Mouse (Mus musculus) CD4-positive naive resting alpha-beta T cell, adult 76 days (primary cell): ENCODE data around the gene Clk2. TPM values are rescaled to one million over a fixed set of nuclear protein-coding genes. Genes with fewer than 3 reads are reported as not detected.

ENCODE experiments used
- total RNA-seq: library from RNA; stranded (reverse); gene quantifications from one replicate; pipeline ENCODE4 v1.2.4, GENCODE M21; 2023

Clk2 gene
- total RNA-seq, result 110 TPM

GRCm38 (mm10) chr3:89164506-89165267 lies at the start of gene Clk2:
Clk2 (plus strand) TSS chr3:89164795.

GRCm38 (mm10) chr3:89135958-89136357 lies 28.6 kb upstream of the Clk2 start, which contains the start of gene Pklr:
Pklr (plus strand) TSS chr3:89136142.

GRCm38 (mm10) chr3:89159616-89160344 lies 4.8 kb upstream of the Clk2 start, which contains the start of gene Hcn3:
Hcn3 (minus strand) TSS chr3:89160196.

DNA sequence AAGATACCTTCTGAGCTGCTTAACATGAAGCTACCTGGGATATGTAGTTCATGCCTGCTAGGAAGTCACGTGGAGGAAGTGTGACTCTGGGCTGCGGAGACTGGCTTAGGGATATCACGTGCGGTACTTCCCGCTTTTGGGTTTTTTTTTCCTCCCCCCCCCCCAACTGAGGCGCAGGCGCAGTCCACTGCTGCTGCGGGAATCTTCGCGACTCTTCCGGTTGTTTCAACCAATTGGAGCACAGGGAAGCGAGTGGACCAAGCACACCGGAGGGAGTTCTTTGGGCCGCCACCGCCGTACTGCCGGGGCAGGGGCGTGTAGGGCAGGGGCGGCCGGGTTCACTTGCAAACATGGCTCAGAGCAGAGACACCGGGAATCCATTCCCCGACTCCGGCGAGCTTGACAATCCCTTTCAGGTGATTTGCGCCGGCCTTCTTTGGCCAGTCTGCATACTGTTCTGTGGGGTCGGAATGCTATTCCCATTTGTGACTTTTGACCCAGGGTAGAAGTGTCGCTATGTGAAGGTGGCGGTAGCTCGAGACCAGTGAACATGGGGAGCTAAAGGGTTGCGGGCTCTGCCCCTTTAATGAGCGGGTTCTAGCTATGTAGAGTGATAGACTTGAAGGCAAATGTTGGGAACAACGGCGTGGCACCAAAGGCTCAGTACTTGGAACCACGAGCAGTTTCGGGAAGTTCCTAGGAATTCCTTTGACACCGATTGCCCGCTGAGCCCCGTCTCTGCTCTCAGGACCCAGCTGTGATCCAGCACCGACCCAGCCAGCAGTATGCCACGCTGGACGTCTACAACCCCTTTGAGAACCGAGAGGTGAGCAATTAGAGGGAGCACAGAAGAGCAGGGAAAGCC lies 12.9 kb downstream of the Clk2 start, which contains the start of gene Scamp3:
Gene Scamp3 (plus strand): TSS at position 232 of the 865 bp plus-strand sequence.

DNA sequence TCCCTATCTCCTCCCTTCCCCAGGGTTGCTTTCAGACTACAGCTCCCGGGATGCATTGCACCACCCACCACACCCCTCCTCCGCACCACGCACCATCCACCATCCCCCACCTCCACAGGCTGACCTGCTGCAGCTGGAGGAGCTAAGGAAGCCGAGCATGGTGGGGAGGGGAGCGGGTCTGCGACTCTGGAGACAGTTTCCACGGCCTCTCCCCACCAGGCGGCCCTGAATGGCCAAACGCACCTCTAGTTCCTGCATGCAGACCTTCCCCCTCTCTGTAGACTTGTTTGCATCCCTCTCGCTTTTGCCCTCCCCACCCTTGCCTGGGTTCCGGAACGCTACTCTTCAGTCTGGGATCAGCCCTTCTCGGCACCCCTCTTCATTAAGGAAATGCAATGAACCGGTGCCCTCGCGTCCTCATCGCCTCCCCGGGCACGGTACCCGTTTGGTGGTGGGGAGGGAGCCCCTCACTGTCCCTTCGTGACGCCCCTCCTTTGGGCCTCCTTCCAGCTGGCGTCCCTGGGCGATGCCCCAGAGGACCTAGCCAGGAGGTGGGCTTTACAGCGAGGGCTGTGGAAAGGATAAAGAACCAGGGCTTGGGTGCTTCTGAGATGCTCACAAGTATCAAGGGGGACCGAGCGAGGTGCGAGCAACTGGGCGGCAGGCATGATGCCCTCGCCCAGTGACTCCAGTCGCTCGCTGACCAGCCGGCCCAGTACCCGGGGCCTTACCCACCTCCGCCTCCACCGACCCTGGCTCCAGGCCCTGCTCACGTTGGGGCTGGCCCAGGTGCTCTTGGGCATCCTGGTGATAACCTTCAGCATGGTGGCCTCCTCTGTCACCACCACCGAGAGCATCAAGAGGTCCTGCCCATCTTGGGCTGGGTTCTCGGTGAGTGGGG lies 18.7 kb downstream of the Clk2 start, which contains the start of gene Fam189b:
Gene Fam189b (plus strand): TSS at position 86 of the 901 bp plus-strand sequence.

GRCm38 (mm10) chr3:89202253-89203141 lies 37.9 kb downstream of the Clk2 start, which contains the start of gene Gba:
Gba (plus strand) TSS chr3:89202928.

GRCm38 (mm10) chr3:89214681-89215411 lies 50.3 kb downstream of the Clk2 start, which contains the start of gene Thbs3:
Thbs3 (plus strand) TSS chr3:89215180.

Other genes with a start within 250 kb of the Clk2 start
- 85.9 TPM for gene Ash1l, start 214.2 kb upstream of the Clk2 start, total RNA-seq
- gene Dap3, start 213.6 kb upstream of the Clk2 start, total RNA-seq, result 89.0 TPM
- 69.6 TPM for gene Rusc1, start 71.5 kb upstream of the Clk2 start, total RNA-seq
- not detected for gene Gm43738, start 63.7 kb upstream of the Clk2 start, total RNA-seq
- gene Fdps, start 62.8 kb upstream of the Clk2 start, total RNA-seq, result 35.4 TPM
- gene Pklr, start 28.7 kb upstream of the Clk2 start, total RNA-seq, result 0.21 TPM
- 5.2 TPM for gene Hcn3, start 4.6 kb upstream of the Clk2 start, total RNA-seq
- 129 TPM for gene Scamp3, start 12.7 kb downstream of the Clk2 start, total RNA-seq
- 104 TPM for gene Fam189b, start 18.3 kb downstream of the Clk2 start, total RNA-seq
- gene Gba, start 38.1 kb downstream of the Clk2 start, total RNA-seq, result 60.6 TPM
- gene Thbs3, start 50.4 kb downstream of the Clk2 start, total RNA-seq, result 6.9 TPM
- 175 TPM for gene Mtx1, start 62.3 kb downstream of the Clk2 start, total RNA-seq
- gene Muc1, start 64.3 kb downstream of the Clk2 start, total RNA-seq, result 1.5 TPM
- 91.1 TPM for gene Krtcap2, start 81.2 kb downstream of the Clk2 start, total RNA-seq
- gene Trim46, start 81.5 kb downstream of the Clk2 start, total RNA-seq, result 1.6 TPM
- 47.1 TPM for gene Dpm3, start 94.6 kb downstream of the Clk2 start, total RNA-seq
- 90.8 TPM for gene Slc50a1, start 105.8 kb downstream of the Clk2 start, total RNA-seq
- not detected for gene Efna1, start 116.3 kb downstream of the Clk2 start, total RNA-seq
- gene Efna3, start 158.2 kb downstream of the Clk2 start, total RNA-seq, result not detected
- 0.70 TPM for gene Efna4, start 173.2 kb downstream of the Clk2 start, total RNA-seq
- gene Adam15, start 185.2 kb downstream of the Clk2 start, total RNA-seq, result 14.3 TPM
- 0.23 TPM for gene Dcst2, start 197.2 kb downstream of the Clk2 start, total RNA-seq
- not detected for gene Dcst1, start 200.5 kb downstream of the Clk2 start, total RNA-seq
- gene Zbtb7b, start 230.0 kb downstream of the Clk2 start, total RNA-seq, result 78.1 TPM
- gene Lenep, start 238.0 kb downstream of the Clk2 start, total RNA-seq, result not detected
- 21.0 TPM for gene Flad1, start 247.1 kb downstream of the Clk2 start, total RNA-seq